Mouse (Mus musculus): Measurements from ENCODE around the gene Rag1. TPM values are rescaled to one million over a fixed set of nuclear protein-coding genes. Genes with fewer than 3 reads are reported as not detected.

Gene Rag1
- total RNA-seq, 1 experiment from 2014 or later: 0.14 TPM

GRCm38 (mm10) chr2:101645841-101646240, 3.5 kb downstream of the Rag1 start:
- no peak for ATAC-seq (replicated peaks; ENCODE audit: low read depth, poor library complexity, severe bottlenecking)

- no peak for ATAC-seq (replicated peaks; ENCODE audit: low read depth, poor library complexity, severe bottlenecking)
Observed at GRCm38 (mm10) chr2:101639840-101640350, 9.4 kb downstream of the Rag1 start.

GRCm38 (mm10) chr2:101638979-101639839, 10.1 kb downstream of the Rag1 start:
- ATAC-seq (replicated peaks; ENCODE audit: low read depth, poor library complexity, severe bottlenecking): no peak

GRCm38 (mm10) chr2:101628297-101629236, 20.7 kb downstream of the Rag1 start:
- ATAC-seq (replicated peaks; ENCODE audit: low read depth, poor library complexity, severe bottlenecking): peak; percentile 94

- ATAC-seq (replicated peaks; ENCODE audit: low read depth, poor library complexity, severe bottlenecking): no peak
Observed at GRCm38 (mm10) chr2:101627227-101627626, 22.1 kb downstream of the Rag1 start.

GRCm38 (mm10) chr2:101624526-101624925, 24.8 kb downstream of the Rag1 start, which contains the start of gene Rag2:
Rag2 (plus strand) TSS chr2:101624718.
- ATAC-seq (replicated peaks; ENCODE audit: low read depth, poor library complexity, severe bottlenecking): no peak

- ATAC-seq (replicated peaks; ENCODE audit: low read depth, poor library complexity, severe bottlenecking): 0 out of 2 replicates have a peak, but pooled peaks have one; percentile 15
Observed at GRCm38 (mm10) chr2:101624011-101624410, 25.3 kb downstream of the Rag1 start.

GRCm38 (mm10) chr2:101623042-101623441, 26.3 kb downstream of the Rag1 start:
- no peak for ATAC-seq (replicated peaks; ENCODE audit: low read depth, poor library complexity, severe bottlenecking)

- peak; percentile 54 for ATAC-seq (replicated peaks; ENCODE audit: low read depth, poor library complexity, severe bottlenecking)
Observed at GRCm38 (mm10) chr2:101621611-101622010, 27.7 kb downstream of the Rag1 start.

- ATAC-seq (replicated peaks; ENCODE audit: low read depth, poor library complexity, severe bottlenecking): no peak
Observed at GRCm38 (mm10) chr2:101620899-101621298, 28.4 kb downstream of the Rag1 start.

GRCm38 (mm10) chr2:101618373-101618772, 30.9 kb downstream of the Rag1 start:
- peak; percentile 52 for ATAC-seq (replicated peaks; ENCODE audit: low read depth, poor library complexity, severe bottlenecking)

GRCm38 (mm10) chr2:101615464-101616305, 33.6 kb downstream of the Rag1 start:
- no peak for ATAC-seq (replicated peaks; ENCODE audit: low read depth, poor library complexity, severe bottlenecking)

- no peak for ATAC-seq (replicated peaks; ENCODE audit: low read depth, poor library complexity, severe bottlenecking)
Observed at GRCm38 (mm10) chr2:101610861-101611260, 38.4 kb downstream of the Rag1 start.

- no peak for ATAC-seq (replicated peaks; ENCODE audit: low read depth, poor library complexity, severe bottlenecking)
Observed at GRCm38 (mm10) chr2:101608232-101608894, 40.9 kb downstream of the Rag1 start.

GRCm38 (mm10) chr2:101603099-101603498, 46.2 kb downstream of the Rag1 start:
- no peak for ATAC-seq (replicated peaks; ENCODE audit: low read depth, poor library complexity, severe bottlenecking)

GRCm38 (mm10) chr2:101600703-101601102, 48.6 kb downstream of the Rag1 start:
- ATAC-seq (replicated peaks; ENCODE audit: low read depth, poor library complexity, severe bottlenecking): peak; percentile 80

GRCm38 (mm10) chr2:101598190-101599181, 50.8 kb downstream of the Rag1 start:
- no peak for ATAC-seq (replicated peaks; ENCODE audit: low read depth, poor library complexity, severe bottlenecking)

- ATAC-seq (replicated peaks; ENCODE audit: low read depth, poor library complexity, severe bottlenecking): peak; percentile 52; the same call in 1 of the 2 replicates
Observed at GRCm38 (mm10) chr2:101597186-101597585, 52.1 kb downstream of the Rag1 start.

Data from common myeloid progenitor, adult 5-6 weeks (primary cell).